Mouse (Mus musculus) midbrain, embryonic 15.5 days (tissue): ENCODE measurements around the gene Rdh14. TPM values are rescaled to one million over a fixed set of nuclear protein-coding genes. Genes with fewer than 3 reads are reported as not detected.

Source experiments
- ATAC-seq: fragments of 200-750 bp; cut with Nextera tagmentation; replicated peaks from 2 replicates; pipeline ENCODE4 v1.8.0; 2017; ENCODE audit warnings: moderate TSS enrichment
- H3K27ac ChIP-seq: fragments of 300-500 bp; sonication (generic); 2 replicates; pipeline ENCODE4 v1.5.1; 2015; ENCODE audit warnings: mild to moderate bottlenecking, inconsistent platforms
- H3K27me3 ChIP-seq: fragments of 300-500 bp; sonication (generic); replicated peaks from 2 replicates; pipeline ENCODE4 v1.6.1; 2015; ENCODE audit warnings: inconsistent platforms
- H3K36me3 ChIP-seq: fragments of 300-500 bp; sonication (generic); replicated peaks from 2 replicates; pipeline ENCODE4 v1.6.1; 2015; ENCODE audit warnings: inconsistent platforms
- H3K4me1 ChIP-seq: fragments of 300-500 bp; sonication (generic); 2 replicates; pipeline ENCODE4 v1.6.1; 2015; ENCODE audit warnings: inconsistent platforms
- H3K4me2 ChIP-seq: fragments of 300-500 bp; sonication (generic); 2 replicates; pipeline ENCODE4 v1.6.1; 2015; ENCODE audit warnings: inconsistent platforms, mild to moderate bottlenecking, moderate library complexity
- H3K4me3 ChIP-seq: fragments of 300-500 bp; sonication (generic); 2 replicates; pipeline ENCODE4 v1.5.1; 2015; ENCODE audit warnings: mild to moderate bottlenecking, inconsistent platforms
- H3K9ac ChIP-seq: fragments of 300-500 bp; sonication (generic); 2 replicates; pipeline ENCODE4 v1.6.1; 2015; ENCODE audit warnings: mild to moderate bottlenecking, inconsistent platforms
- H3K9me3 ChIP-seq: fragments of 300-500 bp; sonication (generic); 2 replicates; pipeline ENCODE4 v1.6.1; 2016; ENCODE audit warnings: inconsistent platforms
- WGBS: fragments of 180-500 bp; shearing (Covaris S2); methylation state at CpG from one replicate; pipeline ENCODE4 v1.1.7; 2015; ENCODE audit warnings: mixed read lengths; 5-methylcytosine and 5-hydroxymethylcytosine counted together
- polyA plus RNA-seq: library from polyadenylated mRNA; unstranded; fragments of >200 nt; fragmentation: Nextera tagmentation; extraction: Ambion mirVana; gene quantifications from 2 replicates; pipeline ENCODE4 v1.2.1, GENCODE M21; 2015

Gene Rdh14
- 45.3 and 46.6 TPM in 2 replicates for polyA plus RNA-seq

DNA sequence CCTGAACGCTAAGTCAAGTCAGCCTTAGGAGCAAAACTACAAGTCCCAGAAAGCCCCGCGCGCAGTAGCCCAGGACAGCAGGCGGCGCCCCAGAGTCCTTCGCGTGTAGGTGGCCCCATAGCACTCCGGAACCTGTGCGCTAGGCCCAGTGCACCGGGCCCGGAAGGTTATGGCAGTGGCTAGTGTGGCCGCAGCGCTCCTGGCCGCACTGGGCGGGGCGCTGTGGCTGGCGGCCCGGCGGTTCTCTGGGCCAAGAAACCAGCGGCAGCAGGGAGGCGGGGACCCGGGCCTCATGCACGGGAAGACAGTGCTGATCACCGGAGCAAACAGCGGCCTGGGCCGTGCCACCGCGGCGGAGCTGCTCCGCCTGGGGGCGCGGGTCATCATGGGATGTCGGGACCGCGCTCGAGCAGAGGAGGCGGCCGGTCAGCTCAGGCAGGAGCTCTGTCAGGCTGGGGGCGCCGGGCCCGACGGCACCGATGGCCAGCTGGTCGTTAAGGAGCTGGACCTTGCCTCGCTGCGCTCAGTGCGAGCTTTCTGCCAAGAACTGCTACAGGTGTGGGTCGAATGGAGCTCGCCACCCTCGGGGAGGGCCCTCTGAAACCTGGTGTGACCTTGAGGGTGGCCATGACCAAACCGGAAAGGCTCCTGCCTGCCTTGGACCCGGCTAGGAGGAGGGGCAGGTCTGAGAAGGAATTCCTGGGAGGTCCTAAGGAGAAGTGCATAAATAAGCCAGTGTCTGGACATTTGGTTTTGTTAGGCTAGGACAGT lies at the start of gene Rdh14:
TSS of gene Rdh14 (plus strand) at position 102 of the 771 bp plus-strand sequence.
- WGBS = under 1% methylated on average over 53 of the region's 53 CpGs
- H3K9ac ChIP-seq = peak within 1 kb of the TSS; percentile 97
- H3K4me2 ChIP-seq = peak within 1 kb of the TSS; percentile 64
- peak within 1 kb of the TSS; percentile 93 for H3K27ac ChIP-seq
- ATAC-seq = peak; percentile 100
- peak within 1 kb of the TSS; percentile 94 for H3K4me3 ChIP-seq
- H3K9me3 ChIP-seq = no peaks in the 10 kb centered on the region
- no peaks in the 10 kb centered on the region for H3K27me3 ChIP-seq
- H3K4me1 ChIP-seq = peaks cover 12% of the 10 kb centered on the region
- H3K36me3 ChIP-seq = peaks cover 5% of the 10 kb centered on the region; the same call in 1 of the 2 replicates

GRCm38 (mm10) chr12:10350706-10351105 lies 39.9 kb upstream of the Rdh14 start:
- Histone ChIP-seq H3K4me2 (no peak overlapping the region), H3K9me3 (no peaks in the 10 kb centered on the region), H3K9ac (no peak overlapping the region), H3K4me1 (no peaks in the 10 kb centered on the region), H3K36me3 (no peaks in the 10 kb centered on the region), H3K27me3 (no peaks in the 10 kb centered on the region), H3K27ac (no peak overlapping the region), H3K4me3 (no peak overlapping the region)
- ATAC-seq = no peak
- 41% methylated on average over 3 of the region's 3 CpGs for WGBS

DNA sequence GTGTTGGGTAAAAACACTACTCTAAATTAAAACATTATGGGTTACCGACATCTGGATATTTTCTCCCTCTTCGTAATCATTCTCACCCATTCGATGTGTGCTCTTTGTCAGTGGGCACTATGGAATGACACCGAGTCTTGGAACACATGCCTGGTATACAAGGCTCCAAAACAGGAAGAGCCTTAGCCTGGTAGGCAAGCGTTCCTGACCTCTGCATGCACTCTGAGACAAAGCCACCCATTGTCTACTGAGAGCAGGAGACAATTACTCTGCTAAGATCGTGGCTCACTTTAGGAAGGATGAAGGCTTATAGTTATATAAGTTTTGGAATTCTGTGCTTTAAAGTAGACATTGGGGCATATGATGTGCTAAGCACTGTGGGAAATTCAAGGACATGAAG lies 32.8 kb upstream of the Rdh14 start:
- H3K27me3 ChIP-seq = no peaks in the 10 kb centered on the region
- H3K9ac ChIP-seq = no peak overlapping the region
- WGBS = 71% methylated on average over 6 of the region's 6 CpGs
- no peaks in the 10 kb centered on the region for H3K36me3 ChIP-seq
- no peak overlapping the region for H3K27ac ChIP-seq
- no peak overlapping the region for H3K4me3 ChIP-seq
- ATAC-seq = no peak
- no peaks in the 10 kb centered on the region for H3K9me3 ChIP-seq
- no peaks in the 10 kb centered on the region for H3K4me1 ChIP-seq
- no peak overlapping the region for H3K4me2 ChIP-seq

DNA sequence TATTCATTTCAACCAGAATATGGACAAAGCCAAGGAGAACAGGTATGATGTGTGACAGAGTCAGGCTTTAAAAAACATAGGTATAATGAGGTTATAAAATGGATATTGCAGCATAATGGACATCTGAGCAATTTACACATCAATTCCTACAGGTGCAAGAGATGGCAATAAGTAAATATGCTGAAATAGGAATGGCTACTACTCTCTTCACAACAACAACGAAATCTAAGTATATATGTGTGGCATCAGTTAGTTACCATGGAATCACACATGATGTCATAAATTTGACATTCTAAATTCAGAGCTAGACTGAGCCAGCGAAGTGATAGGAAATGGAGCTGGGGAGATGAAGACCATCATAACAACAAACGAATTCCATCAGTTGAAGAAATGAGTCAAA lies 20.9 kb upstream of the Rdh14 start, which contains the start of gene Nt5c1b:
TSS of gene Nt5c1b (plus strand) at position 301 of the 400 bp plus-strand sequence.
- Histone ChIP-seq H3K4me1 (no peaks in the 10 kb centered on the region), H3K4me2 (no peak within 1 kb of the TSS), H3K9me3 (no peaks in the 10 kb centered on the region), H3K27ac (no peak within 1 kb of the TSS), H3K4me3 (no peak within 1 kb of the TSS), H3K36me3 (no peaks in the 10 kb centered on the region), H3K27me3 (no peaks in the 10 kb centered on the region), H3K9ac (no peak within 1 kb of the TSS)
- 83% methylated on average over 3 of the region's 3 CpGs for WGBS
- ATAC-seq = no peak

DNA sequence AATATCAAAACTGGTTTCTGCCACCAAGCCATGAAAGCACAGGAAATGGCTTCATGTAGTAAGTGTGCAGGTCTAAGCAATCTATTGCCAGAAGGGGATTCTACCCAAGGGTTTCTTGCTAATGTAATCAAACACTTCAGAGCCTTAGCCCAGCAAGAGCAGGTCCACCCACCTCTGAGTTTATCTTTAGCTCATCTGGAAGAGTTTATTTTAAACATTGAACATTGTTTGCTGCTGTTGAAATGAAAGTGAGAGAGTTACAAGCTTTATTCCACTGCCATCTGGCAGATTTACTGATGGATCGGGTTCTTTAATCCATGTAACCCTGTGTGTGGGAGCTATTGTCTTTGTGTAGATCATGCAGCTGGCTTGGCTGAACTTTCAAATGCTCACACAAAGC lies 10.2 kb downstream of the Rdh14 start:
- no peaks in the 10 kb centered on the region for H3K36me3 ChIP-seq
- 57% methylated on average over 1 of the region's 1 CpGs for WGBS
- no peak for ATAC-seq
- no peaks in the 10 kb centered on the region for H3K4me1 ChIP-seq
- no peak overlapping the region for H3K4me2 ChIP-seq
- H3K27ac ChIP-seq = no peak overlapping the region
- H3K9ac ChIP-seq = no peak overlapping the region
- no peak overlapping the region for H3K4me3 ChIP-seq
- H3K9me3 ChIP-seq = no peaks in the 10 kb centered on the region
- no peaks in the 10 kb centered on the region for H3K27me3 ChIP-seq

- H3K36me3 ChIP-seq = no peaks in the 10 kb centered on the region
- H3K27ac ChIP-seq = no peak overlapping the region
- no peaks in the 10 kb centered on the region for H3K9me3 ChIP-seq
- no peaks in the 10 kb centered on the region for H3K27me3 ChIP-seq
- no peak for ATAC-seq
- H3K4me3 ChIP-seq = no peak overlapping the region
- H3K4me1 ChIP-seq = no peaks in the 10 kb centered on the region
- H3K4me2 ChIP-seq = no peak overlapping the region
- WGBS = 86% methylated on average over 9 of the region's 9 CpGs
- H3K9ac ChIP-seq = no peak overlapping the region
Measured at GRCm38 (mm10) chr12:10402421-10403115, 12.0 kb downstream of the Rdh14 start.

- H3K4me2 ChIP-seq = no peak overlapping the region
- no peak overlapping the region for H3K27ac ChIP-seq
- no peak overlapping the region for H3K9ac ChIP-seq
- H3K27me3 ChIP-seq = no peaks in the 10 kb centered on the region
- ATAC-seq = no peak
- H3K4me1 ChIP-seq = no peaks in the 10 kb centered on the region
- 92% methylated on average over 3 of the region's 3 CpGs for WGBS
- H3K4me3 ChIP-seq = no peak overlapping the region
- H3K36me3 ChIP-seq = no peaks in the 10 kb centered on the region
- H3K9me3 ChIP-seq = no peaks in the 10 kb centered on the region
Measured at GRCm38 (mm10) chr12:10410511-10411179, 20.1 kb downstream of the Rdh14 start.

DNA sequence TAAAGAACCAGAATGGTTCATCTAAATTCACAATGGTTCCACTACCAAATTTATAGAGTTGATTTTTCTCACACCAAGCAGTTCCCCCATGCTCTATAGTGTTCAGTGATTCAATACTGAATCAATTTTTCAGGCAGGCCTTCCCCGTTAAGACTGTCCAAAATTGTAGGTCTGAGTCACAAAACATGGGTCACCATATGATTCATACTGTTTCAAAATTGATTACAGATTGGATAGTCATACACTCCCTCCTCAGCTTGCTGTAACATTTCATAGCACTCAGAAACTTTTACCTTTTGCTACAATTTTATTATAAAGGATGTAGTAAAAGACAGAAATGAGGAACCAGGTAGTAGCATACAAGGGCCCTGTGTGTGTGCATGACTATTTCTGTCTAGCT lies 20.9 kb downstream of the Rdh14 start:
- ATAC-seq = no peak
- no peak overlapping the region for H3K27ac ChIP-seq

DNA sequence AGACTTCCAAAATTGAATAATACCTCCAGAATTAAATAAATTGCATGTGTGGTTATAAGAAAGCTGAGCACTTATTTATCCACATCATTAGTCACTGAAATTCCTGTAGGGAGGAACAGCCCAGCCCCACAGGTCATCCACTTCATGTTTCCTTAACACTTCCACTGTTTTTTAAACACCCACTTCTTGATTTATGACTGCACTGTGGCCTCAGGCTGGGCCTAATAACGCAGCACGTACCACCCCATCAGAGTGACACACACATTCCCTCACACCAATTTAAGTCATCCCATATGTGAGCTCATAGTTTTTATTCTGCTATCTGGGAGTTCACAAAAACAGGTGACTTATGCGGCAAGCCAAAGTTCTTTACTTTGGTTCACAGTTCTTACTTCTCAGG lies 31.8 kb downstream of the Rdh14 start:
- no peaks in the 10 kb centered on the region for H3K9me3 ChIP-seq
- H3K4me1 ChIP-seq = no peaks in the 10 kb centered on the region
- ATAC-seq = no peak
- H3K9ac ChIP-seq = no peak overlapping the region
- WGBS = 89% methylated on average over 3 of the region's 3 CpGs
- H3K4me2 ChIP-seq = no peak overlapping the region
- H3K36me3 ChIP-seq = no peaks in the 10 kb centered on the region
- H3K4me3 ChIP-seq = no peak overlapping the region
- no peaks in the 10 kb centered on the region for H3K27me3 ChIP-seq
- no peak overlapping the region for H3K27ac ChIP-seq

More for the DNA sequence above, 20.9 kb downstream of the Rdh14 start:
- Histone ChIP-seq H3K4me3 (no peak overlapping the region), H3K9ac (no peak overlapping the region), H3K27me3 (no peaks in the 10 kb centered on the region), H3K4me2 (no peak overlapping the region), H3K36me3 (no peaks in the 10 kb centered on the region), H3K9me3 (no peaks in the 10 kb centered on the region), H3K4me1 (no peaks in the 10 kb centered on the region)
- 93% methylated on average over 1 of the region's 1 CpGs for WGBS

GRCm38 (mm10) chr12:10425982-10426863 lies 35.7 kb downstream of the Rdh14 start:
- no peak overlapping the region for H3K27ac ChIP-seq
- H3K4me2 ChIP-seq = no peak overlapping the region
- H3K4me1 ChIP-seq = no peaks in the 10 kb centered on the region
- no peaks in the 10 kb centered on the region for H3K27me3 ChIP-seq
- H3K4me3 ChIP-seq = no peak overlapping the region
- H3K9me3 ChIP-seq = no peaks in the 10 kb centered on the region
- H3K36me3 ChIP-seq = no peaks in the 10 kb centered on the region
- no peak for ATAC-seq
- WGBS = 70% methylated on average over 9 of the region's 9 CpGs
- H3K9ac ChIP-seq = no peak overlapping the region

GRCm38 (mm10) chr12:10430999-10431398 lies 40.4 kb downstream of the Rdh14 start:
- WGBS = 90% methylated on average over 1 of the region's 1 CpGs

More at GRCm38 (mm10) chr12:10430999-10431398, 40.4 kb downstream of the Rdh14 start:
- H3K36me3 ChIP-seq = no peaks in the 10 kb centered on the region
- no peaks in the 10 kb centered on the region for H3K27me3 ChIP-seq
- ATAC-seq = no peak
- no peak overlapping the region for H3K4me3 ChIP-seq
- H3K4me1 ChIP-seq = no peaks in the 10 kb centered on the region
- H3K27ac ChIP-seq = no peak overlapping the region
- H3K9me3 ChIP-seq = no peaks in the 10 kb centered on the region
- no peak overlapping the region for H3K4me2 ChIP-seq
- no peak overlapping the region for H3K9ac ChIP-seq
